Mouse (Mus musculus) brain, embryonic 14.5 days (tissue): ENCODE measurements around the gene Pcolce. TPM values are rescaled to one million over a fixed set of nuclear protein-coding genes. Genes with fewer than 3 reads are reported as not detected.

ENCODE experiments used
- DNase-seq: peaks from one replicate; pipeline ENCODE4 v3.0.0-alpha.2; 2011; ENCODE audit warnings: low read depth
- CTCF ChIP-seq: fragments of 200-500 bp; IDR thresholded peaks from 2 replicates; pipeline ENCODE4 v1.5.1; 2012; ENCODE audit warnings: inconsistent platforms, mild to moderate bottlenecking, moderate library complexity, borderline replicate concordance; ENCODE audit not compliant: insufficient read depth, insufficient read length; ENCODE audit errors: extremely low read depth
- POLR2A ChIP-seq: fragments of 200-500 bp; IDR thresholded peaks from 2 replicates; pipeline ENCODE4 v1.6.1; 2012; ENCODE audit warnings: mild to moderate bottlenecking, inconsistent platforms, borderline replicate concordance; ENCODE audit not compliant: poor library complexity, insufficient read depth, insufficient read length, severe bottlenecking; ENCODE audit errors: extremely low read depth
- polyA plus RNA-seq: library from polyadenylated mRNA; depleted of rRNA; stranded (reverse); fragments of >200 nt; gene quantifications from 2 replicates; pipeline ENCODE4 v1.2.3, GENCODE M21; 2012; rRNA removed

Pcolce gene
- polyA plus RNA-seq, 1 experiment: 30.4 TPM

- 0 out of 2 replicates have a peak, but pooled peaks have one; percentile 7 for TF ChIP-seq CTCF
- no peak for TF ChIP-seq POLR2A
- DNase-seq: peak; percentile 94
Measured at GRCm38 (mm10) chr5:137583670-137584169, 29.9 kb downstream of the Pcolce start.

- no peak for DNase-seq
- TF ChIP-seq CTCF (no peak), POLR2A (no peak)
Measured at GRCm38 (mm10) chr5:137582702-137583101, 30.9 kb downstream of the Pcolce start.

- TF ChIP-seq POLR2A: no peak
- no peak for TF ChIP-seq CTCF
Measured at GRCm38 (mm10) chr5:137580246-137580645, 33.3 kb downstream of the Pcolce start.

GRCm38 (mm10) chr5:137574470-137574901 lies 39.1 kb downstream of the Pcolce start:
- peak; percentile 45 for DNase-seq

More at GRCm38 (mm10) chr5:137580246-137580645, 33.3 kb downstream of the Pcolce start:
- DNase-seq: no peak

GRCm38 (mm10) chr5:137570691-137571586 lies 42.6 kb downstream of the Pcolce start:
- no peak for TF ChIP-seq CTCF
- TF ChIP-seq POLR2A: no peak
- no peak for DNase-seq

More at GRCm38 (mm10) chr5:137574470-137574901, 39.1 kb downstream of the Pcolce start:
- TF ChIP-seq POLR2A (no peak), CTCF (peak; percentile 16; the same call in 1 of the 2 replicates)

- no peak for DNase-seq
- TF ChIP-seq CTCF: no peak
- no peak for TF ChIP-seq POLR2A
Measured at GRCm38 (mm10) chr5:137570181-137570580, 43.4 kb downstream of the Pcolce start.

- no peak for TF ChIP-seq CTCF
- DNase-seq: no peak
Measured at GRCm38 (mm10) chr5:137569665-137570064, 43.9 kb downstream of the Pcolce start, which contains the start of gene Tfr2. Gene Tfr2 (plus strand): TSS chr5:137569840.

GRCm38 (mm10) chr5:137569031-137569430 lies 44.6 kb downstream of the Pcolce start:
- TF ChIP-seq POLR2A (no peak), CTCF (no peak)
- DNase-seq: no peak

GRCm38 (mm10) chr5:137568223-137568798 lies 45.3 kb downstream of the Pcolce start:
- DNase-seq: no peak
- TF ChIP-seq POLR2A (no peak), CTCF (no peak)

- DNase-seq: no peak
Measured at GRCm38 (mm10) chr5:137566416-137566815, 47.2 kb downstream of the Pcolce start.

GRCm38 (mm10) chr5:137565744-137566143 lies 47.8 kb downstream of the Pcolce start:
- no peak for DNase-seq
- TF ChIP-seq CTCF (no peak), POLR2A (no peak)

More at GRCm38 (mm10) chr5:137566416-137566815, 47.2 kb downstream of the Pcolce start:
- TF ChIP-seq CTCF (no peak), POLR2A (no peak)

GRCm38 (mm10) chr5:137562965-137563364 lies 50.6 kb downstream of the Pcolce start:
- TF ChIP-seq CTCF (no peak), POLR2A (no peak)
- no peak for DNase-seq

GRCm38 (mm10) chr5:137561556-137561955 lies 52.0 kb downstream of the Pcolce start:
- no peak for DNase-seq

More at GRCm38 (mm10) chr5:137561556-137561955, 52.0 kb downstream of the Pcolce start:
- TF ChIP-seq POLR2A: no peak
- TF ChIP-seq CTCF: no peak

Other genes with a start within 250 kb of the Pcolce start
- 0.20 and 0.30 TPM in 2 replicates for gene Zan, start 136.7 kb downstream of the Pcolce start, polyA plus RNA-seq
- 64.3 and 83.1 TPM in 2 replicates for gene Pop7, start 111.3 kb downstream of the Pcolce start, polyA plus RNA-seq
- 56.9 and 57.9 TPM in 2 replicates for gene Gigyf1, start 95.2 kb downstream of the Pcolce start, polyA plus RNA-seq
- gene Epo, start 80.5 kb downstream of the Pcolce start, polyA plus RNA-seq: not detected in 2 replicates
- 1,055 and 1,401 TPM in 2 replicates for gene Gnb2, start 80.3 kb downstream of the Pcolce start, polyA plus RNA-seq
- gene Actl6b, start 60.3 kb downstream of the Pcolce start, polyA plus RNA-seq: 298 and 316 TPM in 2 replicates
- gene Tfr2, start 43.9 kb downstream of the Pcolce start, polyA plus RNA-seq: 9.4 and 13.5 TPM in 2 replicates
- gene Mospd3, start 12.7 kb downstream of the Pcolce start, polyA plus RNA-seq: 88.2 and 103 TPM in 2 replicates
- 0.23 and 0.25 TPM in 2 replicates for gene Fbxo24, start 15.2 kb upstream of the Pcolce start, polyA plus RNA-seq
- gene Lrch4, start 15.3 kb upstream of the Pcolce start, polyA plus RNA-seq: 16.9 and 18.8 TPM in 2 replicates
- 14.8 and 14.9 TPM in 2 replicates for gene Gm20605, start 15.4 kb upstream of the Pcolce start, polyA plus RNA-seq
- gene Sap25, start 27.6 kb upstream of the Pcolce start, polyA plus RNA-seq: 31.0 and 37.8 TPM in 2 replicates
- 0.06 TPM in 1 of 2 replicates, not detected in the other for gene Irs3, start 31.9 kb upstream of the Pcolce start, polyA plus RNA-seq
- 17.8 and 23.8 TPM in 2 replicates for gene Agfg2, start 70.9 kb upstream of the Pcolce start, polyA plus RNA-seq
- 208 and 219 TPM in 2 replicates for gene Nyap1, start 127.8 kb upstream of the Pcolce start, polyA plus RNA-seq
- 51.8 and 53.7 TPM in 2 replicates for gene Tsc22d4, start 131.9 kb upstream of the Pcolce start, polyA plus RNA-seq
- gene Ppp1r35, start 165.1 kb upstream of the Pcolce start, polyA plus RNA-seq: 47.7 and 81.6 TPM in 2 replicates
- 35.7 and 38.5 TPM in 2 replicates for gene Mepce, start 173.9 kb upstream of the Pcolce start, polyA plus RNA-seq
- 8.1 and 8.2 TPM in 2 replicates for gene Zcwpw1, start 174.0 kb upstream of the Pcolce start, polyA plus RNA-seq
- gene Pilra, start 222.5 kb upstream of the Pcolce start, polyA plus RNA-seq: 0.12 and 0.42 TPM in 2 replicates
- gene Pilrb1, start 244.3 kb upstream of the Pcolce start, polyA plus RNA-seq: 0.16 TPM in 1 of 2 replicates, not detected in the other